Mouse (Mus musculus): Measurements from ENCODE around the gene Pakap.

- TF ChIP-seq CTCF (IDR thresholded peaks at IDR 0.05; ENCODE audit: low read depth) (no peak), EP300 (IDR thresholded peaks at IDR 0.05; ENCODE audit: low read depth) (no peak)
Observed at GRCm38 (mm10) chr4:57821556-57822356, 253.8 kb downstream of the Pakap start.

Data from liver, embryonic 14.5 days (tissue).